Mouse (Mus musculus): ENCODE data around the gene Pcgf2. TPM values are rescaled to one million over a fixed set of nuclear protein-coding genes. Genes with fewer than 3 reads are reported as not detected.

Pcgf2 gene
- polyA plus RNA-seq, 1 experiment = 0.35 TPM

- TF ChIP-seq TAL1 (IDR thresholded peaks at IDR 0.05; ENCODE audit: low read length) = no peak
- Histone ChIP-seq H3K36me3 (ENCODE audit: control insufficient read depth) (no peaks in the 10 kb centered on the region; the same call in 1 of the 2 replicates), H3K4me1 (ENCODE audit: control insufficient read depth) (no peaks in the 10 kb centered on the region), H3K4me3 (replicated peaks) (no peak overlapping the region), H3K9me3 (ENCODE audit: control insufficient read depth, low read length) (no peaks in the 10 kb centered on the region), H3K27me3 (ENCODE audit: control insufficient read depth) (no peaks in the 10 kb centered on the region)
Measured at GRCm38 (mm10) chr11:97677381-97677780, 22.9 kb downstream of the Pcgf2 start.

- no peaks in the 10 kb centered on the region for H3K9me3 ChIP-seq (ENCODE audit: control insufficient read depth, low read length)
- TF ChIP-seq TAL1 (IDR thresholded peaks at IDR 0.05; ENCODE audit: low read length) (no peak), GATA1 (IDR thresholded peaks at IDR 0.05; ENCODE audit: low read length) (no peak)
- H3K4me1 ChIP-seq (ENCODE audit: control insufficient read depth) = no peaks in the 10 kb centered on the region
- H3K27me3 ChIP-seq (ENCODE audit: control insufficient read depth) = no peaks in the 10 kb centered on the region
- H3K4me3 ChIP-seq (replicated peaks) = no peak overlapping the region
- no peaks in the 10 kb centered on the region; the same call in 1 of the 2 replicates for H3K36me3 ChIP-seq (ENCODE audit: control insufficient read depth)
Measured at GRCm38 (mm10) chr11:97676050-97676754, 24.1 kb downstream of the Pcgf2 start.

- no peak for TF ChIP-seq GATA1 (IDR thresholded peaks at IDR 0.05; ENCODE audit: low read length)
- TF ChIP-seq TAL1 (IDR thresholded peaks at IDR 0.05; ENCODE audit: low read length) = no peak
- H3K4me3 ChIP-seq (replicated peaks) = no peak overlapping the region
- H3K4me1 ChIP-seq (ENCODE audit: control insufficient read depth) = peaks cover 3% of the 10 kb centered on the region; the same call in 1 of the 2 replicates
- H3K27me3 ChIP-seq (ENCODE audit: control insufficient read depth) = peaks cover 10% of the 10 kb centered on the region; the same call in 1 of the 2 replicates
- H3K36me3 ChIP-seq (ENCODE audit: control insufficient read depth) = no peaks in the 10 kb centered on the region; the same call in 1 of the 2 replicates
- H3K9me3 ChIP-seq (ENCODE audit: control insufficient read depth, low read length) = no peaks in the 10 kb centered on the region
Measured at GRCm38 (mm10) chr11:97673148-97673547, 27.1 kb downstream of the Pcgf2 start.

- H3K4me1 ChIP-seq (ENCODE audit: control insufficient read depth) = peaks cover 3% of the 10 kb centered on the region; the same call in 1 of the 2 replicates
- no peaks in the 10 kb centered on the region; the same call in 1 of the 2 replicates for H3K36me3 ChIP-seq (ENCODE audit: control insufficient read depth)
- peaks cover 18% of the 10 kb centered on the region for H3K27me3 ChIP-seq (ENCODE audit: control insufficient read depth)
- TF ChIP-seq TAL1 (IDR thresholded peaks at IDR 0.05; ENCODE audit: low read length) (no peak), GATA1 (IDR thresholded peaks at IDR 0.05; ENCODE audit: low read length) (no peak)
- no peaks in the 10 kb centered on the region for H3K9me3 ChIP-seq (ENCODE audit: control insufficient read depth, low read length)
- H3K4me3 ChIP-seq (replicated peaks) = no peak overlapping the region
Measured at GRCm38 (mm10) chr11:97671177-97671527, 29.1 kb downstream of the Pcgf2 start.

GRCm38 (mm10) chr11:97670234-97671176, 29.8 kb downstream of the Pcgf2 start:
- no peak overlapping the region for H3K4me3 ChIP-seq (replicated peaks)
- peaks cover 2% of the 10 kb centered on the region; the same call in 1 of the 2 replicates for H3K36me3 ChIP-seq (ENCODE audit: control insufficient read depth)
- H3K9me3 ChIP-seq (ENCODE audit: control insufficient read depth, low read length) = peaks cover 2% of the 10 kb centered on the region; the same call in 1 of the 2 replicates
- TF ChIP-seq TAL1 (IDR thresholded peaks at IDR 0.05; ENCODE audit: low read length) (no peak), GATA1 (IDR thresholded peaks at IDR 0.05; ENCODE audit: low read length) (no peak)
- peaks cover 3% of the 10 kb centered on the region; the same call in 1 of the 2 replicates for H3K4me1 ChIP-seq (ENCODE audit: control insufficient read depth)
- peaks cover 24% of the 10 kb centered on the region for H3K27me3 ChIP-seq (ENCODE audit: control insufficient read depth)

GRCm38 (mm10) chr11:97669829-97670228, 30.5 kb downstream of the Pcgf2 start:
- Histone ChIP-seq H3K9me3 (ENCODE audit: control insufficient read depth, low read length) (peaks cover 3% of the 10 kb centered on the region; the same call in 1 of the 2 replicates), H3K36me3 (ENCODE audit: control insufficient read depth) (peaks cover 3% of the 10 kb centered on the region; the same call in 1 of the 2 replicates), H3K27me3 (ENCODE audit: control insufficient read depth) (peaks cover 31% of the 10 kb centered on the region), H3K4me3 (replicated peaks) (no peak overlapping the region), H3K4me1 (ENCODE audit: control insufficient read depth) (peaks cover 3% of the 10 kb centered on the region; the same call in 1 of the 2 replicates)
- TF ChIP-seq TAL1 (IDR thresholded peaks at IDR 0.05; ENCODE audit: low read length) (no peak), GATA1 (IDR thresholded peaks at IDR 0.05; ENCODE audit: low read length) (no peak)

- H3K36me3 ChIP-seq (ENCODE audit: control insufficient read depth) = peaks cover 3% of the 10 kb centered on the region; the same call in 1 of the 2 replicates
- no peak for TF ChIP-seq TAL1 (IDR thresholded peaks at IDR 0.05; ENCODE audit: low read length)
- no peak for TF ChIP-seq GATA1 (IDR thresholded peaks at IDR 0.05; ENCODE audit: low read length)
- H3K27me3 ChIP-seq (ENCODE audit: control insufficient read depth) = peaks cover 36% of the 10 kb centered on the region
- peaks cover 3% of the 10 kb centered on the region; the same call in 1 of the 2 replicates for H3K9me3 ChIP-seq (ENCODE audit: control insufficient read depth, low read length)
- no peak overlapping the region for H3K4me3 ChIP-seq (replicated peaks)
- peaks cover 3% of the 10 kb centered on the region; the same call in 1 of the 2 replicates for H3K4me1 ChIP-seq (ENCODE audit: control insufficient read depth)
Measured at GRCm38 (mm10) chr11:97669268-97669667, 31.0 kb downstream of the Pcgf2 start.

GRCm38 (mm10) chr11:97668160-97668559, 32.1 kb downstream of the Pcgf2 start:
- H3K27me3 ChIP-seq (ENCODE audit: control insufficient read depth) = peaks cover 47% of the 10 kb centered on the region
- H3K36me3 ChIP-seq (ENCODE audit: control insufficient read depth) = peaks cover 3% of the 10 kb centered on the region; the same call in 1 of the 2 replicates
- H3K4me3 ChIP-seq (replicated peaks) = no peak overlapping the region
- peaks cover 3% of the 10 kb centered on the region; the same call in 1 of the 2 replicates for H3K4me1 ChIP-seq (ENCODE audit: control insufficient read depth)
- peaks cover 3% of the 10 kb centered on the region; the same call in 1 of the 2 replicates for H3K9me3 ChIP-seq (ENCODE audit: control insufficient read depth, low read length)
- no peak for TF ChIP-seq TAL1 (IDR thresholded peaks at IDR 0.05; ENCODE audit: low read length)

Measured in erythroblast, embryonic 14.5 days (primary cell).